Mouse (Mus musculus): ENCODE measurements around the gene Tubb4a. TPM values are rescaled to one million over a fixed set of nuclear protein-coding genes. Genes with fewer than 3 reads are reported as not detected.

Gene Tubb4a
- polyA plus RNA-seq (2017; shearing (Covaris generic)), result 1.8 TPM

GRCm38 (mm10) chr17:57087049-57087832 lies at the start of gene Tubb4a:
Gene Tubb4a, minus strand, starts transcription at chr17:57087782.

GRCm38 (mm10) chr17:57105181-57106034 lies 17.8 kb upstream of the Tubb4a start, which contains the start of gene Tnfsf9:
Gene Tnfsf9, plus strand, starts transcription at chr17:57105325.

GRCm38 (mm10) chr17:57078336-57078735 lies 9.2 kb downstream of the Tubb4a start, which contains the start of gene Dennd1c:
Gene Dennd1c, minus strand, starts transcription at chr17:57078514.

GRCm38 (mm10) chr17:57059486-57059977 lies 28.1 kb downstream of the Tubb4a start, which contains the start of gene Slc25a23:
Gene Slc25a23, minus strand, starts transcription at chr17:57059863.

GRCm38 (mm10) chr17:57058891-57059485 lies 28.6 kb downstream of the Tubb4a start, which contains the start of gene Crb3:
Gene Crb3, plus strand, starts transcription at chr17:57059105.

GRCm38 (mm10) chr17:57041554-57041953 lies 46.0 kb downstream of the Tubb4a start, which contains the start of gene Slc25a41:
Gene Slc25a41, minus strand, starts transcription at chr17:57041654.

GRCm38 (mm10) chr17:57030931-57031660 lies 56.5 kb downstream of the Tubb4a start, which contains the start of gene Khsrp:
Gene Khsrp, minus strand, starts transcription at chr17:57031522.

Other genes starting within 250 kb of the Tubb4a start
- not detected for gene Acsbg2, start 213.3 kb downstream of the Tubb4a start, polyA plus RNA-seq (2017; shearing (Covaris generic))
- 0.24 TPM for gene 1700061G19Rik, start 212.3 kb downstream of the Tubb4a start, polyA plus RNA-seq (2017; shearing (Covaris generic))
- 42.0 TPM for gene Mllt1, start 152.4 kb downstream of the Tubb4a start, polyA plus RNA-seq (2017; shearing (Covaris generic))
- gene Acer1, start 105.7 kb downstream of the Tubb4a start, polyA plus RNA-seq (2017; shearing (Covaris generic)), result not detected
- 76.9 TPM for gene Clpp, start 97.5 kb downstream of the Tubb4a start, polyA plus RNA-seq (2017; shearing (Covaris generic))
- 34.2 TPM for gene Alkbh7, start 90.4 kb downstream of the Tubb4a start, polyA plus RNA-seq (2017; shearing (Covaris generic))
- 1.6 TPM for gene Pspn, start 87.8 kb downstream of the Tubb4a start, polyA plus RNA-seq (2017; shearing (Covaris generic))
- gene Gtf2f1, start 76.5 kb downstream of the Tubb4a start, polyA plus RNA-seq (2017; shearing (Covaris generic)), result 90.6 TPM
- gene Gm17949, start 76.3 kb downstream of the Tubb4a start, polyA plus RNA-seq (2017; shearing (Covaris generic)), result 0.61 TPM
- 56.0 TPM for gene Khsrp, start 56.3 kb downstream of the Tubb4a start, polyA plus RNA-seq (2017; shearing (Covaris generic))
- not detected for gene Slc25a41, start 46.1 kb downstream of the Tubb4a start, polyA plus RNA-seq (2017; shearing (Covaris generic))
- 1.1 TPM for gene Crb3, start 28.7 kb downstream of the Tubb4a start, polyA plus RNA-seq (2017; shearing (Covaris generic))
- gene Slc25a23, start 27.9 kb downstream of the Tubb4a start, polyA plus RNA-seq (2017; shearing (Covaris generic)), result 7.9 TPM
- 288 TPM for gene Dennd1c, start 9.3 kb downstream of the Tubb4a start, polyA plus RNA-seq (2017; shearing (Covaris generic))
- 4.1 TPM for gene Tnfsf9, start 17.5 kb upstream of the Tubb4a start, polyA plus RNA-seq (2017; shearing (Covaris generic))
- gene Cd70, start 62.0 kb upstream of the Tubb4a start, polyA plus RNA-seq (2017; shearing (Covaris generic)), result 0.72 TPM
- gene Tnfsf14, start 106.4 kb upstream of the Tubb4a start, polyA plus RNA-seq (2017; shearing (Covaris generic)), result 3.4 TPM
- 0.56 TPM for gene C3, start 140.4 kb upstream of the Tubb4a start, polyA plus RNA-seq (2017; shearing (Covaris generic))
- gene Gpr108, start 160.7 kb upstream of the Tubb4a start, polyA plus RNA-seq (2017; shearing (Covaris generic)), result 82.5 TPM
- 4.9 TPM for gene Trip10, start 161.7 kb upstream of the Tubb4a start, polyA plus RNA-seq (2017; shearing (Covaris generic))
- 217 TPM for gene Vav1, start 191.3 kb upstream of the Tubb4a start, polyA plus RNA-seq (2017; shearing (Covaris generic))